In the genomic region with DNA sequence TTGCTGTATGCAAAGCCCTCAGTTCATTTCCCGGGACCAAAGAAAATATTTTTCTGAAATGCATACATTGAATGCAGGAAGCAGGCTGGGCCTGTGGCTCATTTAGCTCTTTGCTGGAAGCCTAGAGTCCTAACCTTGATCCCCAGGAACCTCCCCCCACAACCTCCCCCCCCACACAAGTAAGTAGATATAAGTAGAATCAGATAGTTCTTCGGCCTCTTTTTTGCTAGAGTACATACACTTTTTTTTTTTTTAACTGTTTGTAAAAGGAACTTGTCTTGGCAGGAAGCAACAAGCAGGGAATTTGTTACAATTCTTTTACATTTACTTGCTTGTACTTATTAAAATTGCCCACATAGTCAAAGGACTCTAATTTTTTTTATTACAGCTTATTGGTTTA, we compare ENCODE assay signal across 9 mouse cellular contexts. TPM values are rescaled to one million over a fixed set of nuclear protein-coding genes. Genes with fewer than 3 reads are reported as not detected.
DNase-seq lines count a peak whose midpoint lies in the region; ATAC-seq lines count a peak whose summit lies in the region.
"Had no signal": no experiment of that assay in that cellular context is flagged by ENCODE, and none has a peak within 500 bp of the region (broad histone marks: within the 10 kb centered on the region; RNA-seq: fewer than 3 reads in every experiment).

No protein-coding gene starts in this region.

- DNase-seq in heart, postnatal 36 days: no peak
- no peak for DNase-seq in embryonic facial prominence, embryonic 14.5 days (ENCODE audit: low spot score)
- no peak for DNase-seq in intestine, embryonic 14.5 days (ENCODE audit: low spot score)
- no peak for DNase-seq in thymus, postnatal 0 days (ENCODE audit: low spot score)
- no peak for DNase-seq in kidney, postnatal 10 days
- no peak for DNase-seq in cerebellum, adult 18-20 months
- DNase-seq: adrenal gland, adult 2 months had no signal

- peak overlapping the region; percentile 66 for H3K4me3 ChIP-seq in heart, embryonic 16.5 days (ENCODE audit: low read length)
- H3K4me3 ChIP-seq in embryonic facial prominence, embryonic 14.5 days (ENCODE audit: low read depth, low read length): peak overlapping the region; percentile 80
- H3K4me3 ChIP-seq in intestine, embryonic 14.5 days (ENCODE audit: low read depth, low read length): peak overlapping the region; percentile 94
- H3K4me3 ChIP-seq in midbrain, embryonic 15.5 days: peak overlapping the region; percentile 87

- peak overlapping the region; percentile 73 for H3K4me2 ChIP-seq in heart, embryonic 16.5 days (ENCODE audit: low read depth, low read length)
- H3K4me2 ChIP-seq in embryonic facial prominence, embryonic 14.5 days (ENCODE audit: low read depth, low read length): peak overlapping the region; percentile 91
- peak overlapping the region; percentile 70 for H3K4me2 ChIP-seq in intestine, embryonic 14.5 days (ENCODE audit: low read length)
- peak overlapping the region; percentile 84 for H3K4me2 ChIP-seq in midbrain, embryonic 15.5 days

- no peaks in the 10 kb centered on the region for H3K9me3 ChIP-seq in heart, embryonic 16.5 days (replicated peaks; ENCODE audit: control insufficient read depth, low read length)
- H3K9me3 ChIP-seq in embryonic facial prominence, embryonic 14.5 days (ENCODE audit: control insufficient read depth, low read length): no peaks in the 10 kb centered on the region
- no peaks in the 10 kb centered on the region for H3K9me3 ChIP-seq in intestine, embryonic 14.5 days (ENCODE audit: control insufficient read depth, low read length)
- H3K9me3 ChIP-seq in midbrain, embryonic 15.5 days: no peaks in the 10 kb centered on the region

- WGBS in heart, embryonic 16.5 days: 56% methylated on average over 2 of the region's 2 CpGs
- WGBS in embryonic facial prominence, embryonic 14.5 days: 40% methylated on average over 2 of the region's 2 CpGs
- WGBS in intestine, embryonic 14.5 days: 75% methylated on average over 2 of the region's 2 CpGs
- WGBS in midbrain, embryonic 15.5 days: 84% methylated on average over 2 of the region's 2 CpGs

- intact Hi-C loops in heart, postnatal 36 days (cut with DNase I): no loop called here

- peak overlapping the region; percentile 14; the same call in 1 of the 2 replicates for H3K27ac ChIP-seq in heart, embryonic 16.5 days (ENCODE audit: low read length)
- no peak overlapping the region for H3K27ac ChIP-seq in embryonic facial prominence, embryonic 14.5 days (replicated peaks; ENCODE audit: low read depth, low read length)
- H3K27ac ChIP-seq in intestine, embryonic 14.5 days (ENCODE audit: low read depth): no peak overlapping the region
- H3K27ac ChIP-seq in midbrain, embryonic 15.5 days: peak overlapping the region; percentile 97; the same call in 1 of the 2 replicates

- ATAC-seq in heart, embryonic 16.5 days (replicated peaks; ENCODE audit: extremely low read depth, insufficient read depth, low FRiP score): no peak
- ATAC-seq in embryonic facial prominence, embryonic 14.5 days (ENCODE audit: low read depth): no peak
- ATAC-seq in intestine, embryonic 14.5 days (replicated peaks; ENCODE audit: low FRiP score, low TSS enrichment, low read depth): no peak
- no peak for ATAC-seq in midbrain, embryonic 15.5 days (replicated peaks)

- H3K36me3 ChIP-seq in heart, embryonic 16.5 days (ENCODE audit: control insufficient read depth, insufficient read depth): no peaks in the 10 kb centered on the region
- no peaks in the 10 kb centered on the region for H3K36me3 ChIP-seq in embryonic facial prominence, embryonic 14.5 days (ENCODE audit: control insufficient read depth, insufficient read depth, low read length)
- no peaks in the 10 kb centered on the region; the same call in 1 of the 2 replicates for H3K36me3 ChIP-seq in intestine, embryonic 14.5 days (ENCODE audit: control insufficient read depth, insufficient read depth, low read length)
- no peaks in the 10 kb centered on the region for H3K36me3 ChIP-seq in midbrain, embryonic 15.5 days (replicated peaks)

- H3K27me3 ChIP-seq in heart, embryonic 16.5 days (ENCODE audit: control insufficient read depth, insufficient read depth, low read length): no peaks in the 10 kb centered on the region
- no peaks in the 10 kb centered on the region for H3K27me3 ChIP-seq in embryonic facial prominence, embryonic 14.5 days (replicated peaks; ENCODE audit: control insufficient read depth, insufficient read depth, low read length)
- no peaks in the 10 kb centered on the region for H3K27me3 ChIP-seq in intestine, embryonic 14.5 days (replicated peaks; ENCODE audit: control insufficient read depth, insufficient read depth, low read length)
- H3K27me3 ChIP-seq in midbrain, embryonic 15.5 days (replicated peaks): no peaks in the 10 kb centered on the region

- peak overlapping the region; percentile 95 for H3K9ac ChIP-seq in heart, embryonic 16.5 days (ENCODE audit: low read length)
- 0 out of 2 replicates have a peak overlapping the region, but pooled peaks have one; percentile 91 for H3K9ac ChIP-seq in embryonic facial prominence, embryonic 14.5 days (ENCODE audit: low read depth, low read length)
- no peak overlapping the region for H3K9ac ChIP-seq in intestine, embryonic 14.5 days (ENCODE audit: low read length)
- no peak overlapping the region for H3K9ac ChIP-seq in midbrain, embryonic 15.5 days

- H3K4me1 ChIP-seq in heart, embryonic 16.5 days (ENCODE audit: control insufficient read depth, insufficient read depth, low read length): peaks cover 24% of the 10 kb centered on the region
- peaks cover 20% of the 10 kb centered on the region; the same call in 1 of the 2 replicates for H3K4me1 ChIP-seq in embryonic facial prominence, embryonic 14.5 days (ENCODE audit: control insufficient read depth, insufficient read depth, low read length)
- peaks cover 23% of the 10 kb centered on the region for H3K4me1 ChIP-seq in intestine, embryonic 14.5 days (replicated peaks; ENCODE audit: control insufficient read depth, insufficient read depth, low read length)
- H3K4me1 ChIP-seq in midbrain, embryonic 15.5 days: peaks cover 30% of the 10 kb centered on the region

RNA-seq across cellular contexts. Expression of a gene that starts 1.7 kb away (rescaled TPM):
- polyA plus RNA-seq in heart, embryonic 16.5 days (2015; fragmentation: Nextera tagmentation; extraction: Ambion mirVana): 17.8 and 19.5 TPM in 2 replicates
- total RNA-seq in heart, postnatal 36 days (2021): 100 to 1,000 TPM; 294 to 306 TPM
- 17.1 and 17.2 TPM in 2 replicates for polyA plus RNA-seq in embryonic facial prominence, embryonic 14.5 days (2014; fragmentation: Nextera tagmentation; extraction: Ambion mirVana)
- 16.8 and 18.7 TPM in 2 replicates for polyA plus RNA-seq in intestine, embryonic 14.5 days (2014; fragmentation: Nextera tagmentation; extraction: Ambion mirVana)
- polyA plus RNA-seq in midbrain, embryonic 15.5 days (2015; fragmentation: Nextera tagmentation; extraction: Ambion mirVana): 17.8 and 18.1 TPM in 2 replicates
- 13.0 and 15.3 TPM in 2 replicates for polyA plus RNA-seq in thymus, postnatal 0 days (2015; fragmentation: Nextera tagmentation; extraction: Ambion mirVana)

RNA-seq across cellular contexts. Expression of a gene that starts 53.2 kb away (rescaled TPM):
- 8.3 and 8.5 TPM in 2 replicates for polyA plus RNA-seq in heart, embryonic 16.5 days (2015; fragmentation: Nextera tagmentation; extraction: Ambion mirVana)
- 10 to 100 TPM; 12.2 to 12.8 TPM for total RNA-seq in heart, postnatal 36 days (2021)
- 9.8 and 10.0 TPM in 2 replicates for polyA plus RNA-seq in embryonic facial prominence, embryonic 14.5 days (2014; fragmentation: Nextera tagmentation; extraction: Ambion mirVana)
- 7.9 and 8.8 TPM in 2 replicates for polyA plus RNA-seq in intestine, embryonic 14.5 days (2014; fragmentation: Nextera tagmentation; extraction: Ambion mirVana)
- polyA plus RNA-seq in midbrain, embryonic 15.5 days (2015; fragmentation: Nextera tagmentation; extraction: Ambion mirVana): 10.4 and 10.7 TPM in 2 replicates
- 11.0 and 13.5 TPM in 2 replicates for polyA plus RNA-seq in thymus, postnatal 0 days (2015; fragmentation: Nextera tagmentation; extraction: Ambion mirVana)

RNA-seq across cellular contexts. Expression of a gene that starts 53.4 kb away (rescaled TPM):
- polyA plus RNA-seq in heart, embryonic 16.5 days (2015; fragmentation: Nextera tagmentation; extraction: Ambion mirVana): 6.9 and 7.3 TPM in 2 replicates
- 10 to 100 TPM; 18.5 to 22.8 TPM for total RNA-seq in heart, postnatal 36 days (2021)
- polyA plus RNA-seq in embryonic facial prominence, embryonic 14.5 days (2014; fragmentation: Nextera tagmentation; extraction: Ambion mirVana): 5.4 and 7.2 TPM in 2 replicates
- polyA plus RNA-seq in intestine, embryonic 14.5 days (2014; fragmentation: Nextera tagmentation; extraction: Ambion mirVana): 7.5 and 7.7 TPM in 2 replicates
- 15.5 and 16.3 TPM in 2 replicates for polyA plus RNA-seq in midbrain, embryonic 15.5 days (2015; fragmentation: Nextera tagmentation; extraction: Ambion mirVana)
- 7.0 and 9.2 TPM in 2 replicates for polyA plus RNA-seq in thymus, postnatal 0 days (2015; fragmentation: Nextera tagmentation; extraction: Ambion mirVana)

Comparison
In these comparisons a context has a peak if more than half of its experiments do, and no peak if none do; other contexts are left out.
1. H3K27ac ChIP-seq: peak in heart, embryonic 16.5 days (single experiment) and midbrain, embryonic 15.5 days (single experiment); none in embryonic facial prominence, embryonic 14.5 days (single experiment) and intestine, embryonic 14.5 days (single experiment).
2. H3K9ac ChIP-seq: peak in heart, embryonic 16.5 days (single experiment) and embryonic facial prominence, embryonic 14.5 days (single experiment); none in intestine, embryonic 14.5 days (single experiment) and midbrain, embryonic 15.5 days (single experiment).
3. Peak in every context shown above with its lines, with median percentiles within 50 percentile points of each other: H3K4me2 ChIP-seq and H3K4me3 ChIP-seq.